Mouse (Mus musculus): ENCODE measurements around the gene Gpd1.
A peak's percentile ranks its signal among the peaks of the same experiment; 100 is the strongest.

GRCm38 (mm10) chr15:99725341-99726155 lies 8.2 kb downstream of the Gpd1 start, which contains the start of gene Cox14:
- TF ChIP-seq USF1 (IDR thresholded peaks at IDR 0.05; ENCODE audit: low read depth) (no peak), POLR2A (IDR thresholded peaks at IDR 0.05; ENCODE audit: insufficient read length, low read depth) (peak; percentile 97), MYOD1 (IDR thresholded peaks at IDR 0.05; ENCODE audit: control insufficient read depth in 1 of 3, insufficient read length in 2 of 3, low read depth in 2 of 3) (peak in 1 of 3 experiments; percentile 42), MAX (IDR thresholded peaks at IDR 0.05; ENCODE audit: low read depth) (no peak), TCF12 (IDR thresholded peaks at IDR 0.05; ENCODE audit: insufficient read depth, poor library complexity, severe bottlenecking) (no peak), E2F4 (IDR thresholded peaks at IDR 0.05; ENCODE audit: insufficient read depth) (no peak), POLR2AphosphoS2 (IDR thresholded peaks at IDR 0.05; ENCODE audit: insufficient read length, low read depth) (peak; percentile 94), MYOG (IDR thresholded peaks at IDR 0.05; ENCODE audit: control insufficient read depth in 1 of 3, insufficient read depth in 1 of 3, insufficient read length in 2 of 3, low read depth in 2 of 3) (no peak), REST (IDR thresholded peaks at IDR 0.05; ENCODE audit: insufficient read depth, insufficient read length) (peak; percentile 38), TCF3 (IDR thresholded peaks at IDR 0.05; ENCODE audit: insufficient read length, low read depth) (peak; percentile 14)

Measured in myocyte (in vitro differentiated cells).